Mouse (Mus musculus): Measurements from ENCODE around the gene Smyd2. TPM values are rescaled to one million over a fixed set of nuclear protein-coding genes. Genes with fewer than 3 reads are reported as not detected.

Gene Smyd2
- total RNA-seq, 2 experiments from 2014 or later: 166 to 180 TPM

GRCm38 (mm10) chr1:189879212-189879611 lies 43.0 kb downstream of the Smyd2 start:
- intact Hi-C loops (cut with DNase I): no loop called here

GRCm38 (mm10) chr1:189876162-189876561 lies 46.0 kb downstream of the Smyd2 start:
- DNase-seq: peak; percentile 64 to 74
- intact Hi-C loops (cut with DNase I): no loop called here

More at GRCm38 (mm10) chr1:189879212-189879611, 43.0 kb downstream of the Smyd2 start:
- peak; percentile 31 to 39 for DNase-seq

- intact Hi-C loops (cut with DNase I): no loop called here
- DNase-seq: no peak
Observed at GRCm38 (mm10) chr1:189875439-189875861, 46.7 kb downstream of the Smyd2 start.

DNA sequence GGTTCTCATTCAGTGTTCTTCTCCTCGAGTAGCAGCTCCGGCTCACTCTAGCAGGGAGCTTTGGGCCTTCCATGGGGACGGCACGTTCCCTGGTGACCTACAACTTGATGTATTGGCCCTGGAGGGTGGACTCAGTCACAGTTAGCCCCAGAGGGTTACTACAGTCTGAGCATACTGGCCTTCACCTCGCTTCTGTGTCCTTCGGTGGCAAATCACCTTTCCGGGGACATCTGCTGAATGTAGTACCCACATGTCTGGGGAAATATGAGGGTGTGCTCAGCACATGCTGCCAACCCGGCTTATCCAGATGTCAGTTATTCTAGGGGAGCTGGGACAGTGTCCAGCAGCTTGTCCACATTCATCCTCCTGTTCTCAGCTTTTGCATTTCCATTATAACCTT lies 48.6 kb downstream of the Smyd2 start:
- intact Hi-C loops (cut with DNase I): no loop called here
- peak; percentile 58 to 64 for DNase-seq

GRCm38 (mm10) chr1:189872050-189872449 lies 50.1 kb downstream of the Smyd2 start:
- intact Hi-C loops (cut with DNase I): no loop called here
- no peak for DNase-seq

DNA sequence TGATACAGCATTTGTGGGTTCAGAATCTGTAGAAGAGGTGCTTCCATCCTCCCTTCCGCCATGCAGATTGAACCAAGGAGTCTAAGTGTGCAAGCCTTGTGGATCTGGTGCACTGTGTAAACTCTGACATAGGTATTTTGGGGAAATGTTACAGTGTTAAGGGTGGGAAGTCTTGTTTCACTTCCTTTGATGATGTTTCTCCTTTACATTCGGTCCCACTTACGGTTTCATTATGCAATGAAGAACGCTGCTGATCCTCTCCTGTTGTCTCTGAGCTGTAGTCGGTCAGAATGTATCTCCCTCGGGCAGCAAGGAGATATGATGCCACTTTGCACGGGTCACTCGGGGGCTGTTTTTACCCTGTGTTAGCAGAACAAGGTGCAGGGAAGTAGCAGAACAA lies 50.5 kb downstream of the Smyd2 start:
- DNase-seq: no peak
- intact Hi-C loops (cut with DNase I): no loop called here

- DNase-seq: no peak
- intact Hi-C loops (cut with DNase I): no loop called here
Observed at GRCm38 (mm10) chr1:189870539-189870938, 51.6 kb downstream of the Smyd2 start.

- intact Hi-C loops (cut with DNase I): loop anchor here (5.0 kb wide), 1 partner anchor 52 kb away; no protein-coding TSS in a partner anchor
- DNase-seq: peak in 1 of 2 experiments; percentile 51
Observed at GRCm38 (mm10) chr1:189869651-189870270, 52.4 kb downstream of the Smyd2 start.

DNA sequence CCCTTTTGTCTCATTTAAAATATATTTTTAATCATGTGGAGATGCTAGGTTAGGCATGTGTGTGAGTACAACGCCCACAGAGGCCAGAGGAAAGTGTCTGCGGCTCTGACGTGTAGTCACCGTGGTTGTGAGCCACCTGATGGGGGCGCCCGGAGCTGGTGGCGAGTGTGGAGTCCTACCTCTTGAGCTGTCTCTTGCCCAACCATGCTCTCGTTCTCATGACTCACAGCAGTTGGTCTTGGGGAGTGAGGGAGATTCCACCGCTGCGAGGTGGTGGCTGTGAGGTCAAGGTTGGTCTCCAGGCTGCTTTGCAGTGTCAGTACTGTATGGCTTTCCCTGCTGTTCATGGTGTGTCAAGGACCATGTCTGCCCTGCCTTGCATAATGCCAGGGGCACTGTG lies 54.1 kb downstream of the Smyd2 start:
- intact Hi-C loops (cut with DNase I): loop anchor here (5.0 kb wide), 1 partner anchor 51 kb away; no protein-coding TSS in a partner anchor
- peak in 1 of 2 experiments; percentile 40 for DNase-seq

GRCm38 (mm10) chr1:189867497-189867896 lies 54.7 kb downstream of the Smyd2 start:
- intact Hi-C loops (cut with DNase I): loop anchor here (5.0 kb wide), 1 partner anchor 50 kb away; no protein-coding TSS in a partner anchor

DNA sequence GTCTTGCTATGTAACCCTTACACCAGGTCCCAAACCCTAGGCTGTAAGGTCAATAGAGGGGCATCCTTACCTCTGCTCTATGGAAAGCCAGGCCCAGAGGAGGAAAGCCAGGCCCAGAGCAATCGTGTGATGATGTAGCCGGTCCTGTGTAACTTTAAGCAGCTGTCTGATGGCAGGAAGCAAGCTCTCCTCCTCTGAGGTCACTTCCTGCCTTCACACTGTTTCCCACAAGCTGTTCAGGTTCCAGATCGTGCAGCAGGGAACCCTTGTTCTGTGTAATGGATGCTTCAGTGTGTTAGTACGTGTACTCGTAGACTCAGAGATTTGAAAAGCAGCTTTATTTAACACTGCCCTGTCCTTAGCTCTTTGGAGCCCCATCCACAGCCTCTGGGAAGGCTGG lies 55.1 kb downstream of the Smyd2 start:
- intact Hi-C loops (cut with DNase I): loop anchor here (5.0 kb wide), 1 partner anchor 50 kb away; no protein-coding TSS in a partner anchor
- DNase-seq: peak; percentile 58 to 67

More at GRCm38 (mm10) chr1:189867497-189867896, 54.7 kb downstream of the Smyd2 start:
- DNase-seq: peak; percentile 78 to 83

DNA sequence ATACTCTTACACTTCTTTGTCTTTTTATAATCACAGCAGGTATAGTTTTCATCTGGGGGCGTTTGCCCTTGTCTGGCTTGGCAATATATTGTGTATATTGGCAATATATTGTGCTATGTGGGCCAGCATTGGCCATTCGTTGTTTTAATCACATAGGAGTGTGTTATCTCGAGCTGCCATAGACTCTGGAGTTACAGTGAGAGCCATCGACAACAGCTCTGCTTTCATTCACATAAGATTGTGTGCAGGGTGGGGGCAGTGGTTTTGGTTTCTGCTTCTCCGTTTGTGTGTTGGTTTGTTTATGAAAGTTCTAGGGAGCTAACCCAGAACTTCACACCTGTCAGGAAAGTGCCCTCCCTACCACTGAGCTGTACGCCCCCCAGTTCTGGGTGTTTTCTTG lies 55.5 kb downstream of the Smyd2 start:
- DNase-seq: no peak
- intact Hi-C loops (cut with DNase I): loop anchor here (5.0 kb wide), 1 partner anchor 49 kb away; no protein-coding TSS in a partner anchor

GRCm38 (mm10) chr1:189864846-189865560 lies 57.2 kb downstream of the Smyd2 start:
- DNase-seq: peak in 1 of 2 experiments; percentile 50
- intact Hi-C loops (cut with DNase I): loop anchor here (5.0 kb wide), 1 partner anchor 48 kb away; no protein-coding TSS in a partner anchor

GRCm38 (mm10) chr1:189864301-189864700 lies 57.9 kb downstream of the Smyd2 start:
- no peak for DNase-seq
- intact Hi-C loops (cut with DNase I): no loop called here

DNA sequence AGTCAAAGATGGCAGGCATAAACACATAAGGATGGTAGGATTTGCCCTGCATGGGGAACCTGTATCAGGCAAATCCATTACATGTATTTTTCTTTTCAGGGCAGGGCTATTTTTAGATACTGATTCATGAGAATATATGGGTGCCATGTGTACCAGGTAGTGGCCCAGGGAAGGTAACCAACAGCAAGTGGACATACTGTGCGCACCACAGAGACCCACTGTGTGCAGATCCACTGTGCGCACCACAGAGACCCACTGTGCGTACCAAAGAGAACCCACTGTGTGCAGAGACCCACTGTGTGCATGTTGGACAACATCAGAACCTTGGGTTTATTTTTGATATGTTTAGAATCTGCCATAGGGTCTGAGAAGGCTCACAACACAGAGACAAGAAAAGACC lies 58.4 kb downstream of the Smyd2 start:
- intact Hi-C loops (cut with DNase I): no loop called here
- no peak for DNase-seq

DNA sequence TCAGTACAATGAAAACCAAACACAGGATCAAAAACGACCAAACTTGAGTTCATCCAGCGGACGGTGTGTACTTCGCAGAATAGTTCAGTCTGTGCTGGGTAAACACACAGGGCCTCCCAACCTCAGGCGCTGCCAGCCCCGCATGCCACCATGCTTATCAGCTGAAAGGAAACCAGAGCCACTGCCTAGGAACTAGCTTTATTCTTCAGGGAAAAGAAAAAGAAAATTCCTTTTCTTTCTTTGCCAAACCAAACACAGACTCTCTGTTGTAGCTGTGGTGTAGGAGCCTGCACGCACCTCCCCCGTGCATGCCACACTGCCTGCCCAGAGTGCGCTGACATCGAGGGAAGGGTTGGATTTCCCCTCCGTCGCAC lies 61.2 kb downstream of the Smyd2 start:
- no peak for DNase-seq
- intact Hi-C loops (cut with DNase I): no loop called here

DNA sequence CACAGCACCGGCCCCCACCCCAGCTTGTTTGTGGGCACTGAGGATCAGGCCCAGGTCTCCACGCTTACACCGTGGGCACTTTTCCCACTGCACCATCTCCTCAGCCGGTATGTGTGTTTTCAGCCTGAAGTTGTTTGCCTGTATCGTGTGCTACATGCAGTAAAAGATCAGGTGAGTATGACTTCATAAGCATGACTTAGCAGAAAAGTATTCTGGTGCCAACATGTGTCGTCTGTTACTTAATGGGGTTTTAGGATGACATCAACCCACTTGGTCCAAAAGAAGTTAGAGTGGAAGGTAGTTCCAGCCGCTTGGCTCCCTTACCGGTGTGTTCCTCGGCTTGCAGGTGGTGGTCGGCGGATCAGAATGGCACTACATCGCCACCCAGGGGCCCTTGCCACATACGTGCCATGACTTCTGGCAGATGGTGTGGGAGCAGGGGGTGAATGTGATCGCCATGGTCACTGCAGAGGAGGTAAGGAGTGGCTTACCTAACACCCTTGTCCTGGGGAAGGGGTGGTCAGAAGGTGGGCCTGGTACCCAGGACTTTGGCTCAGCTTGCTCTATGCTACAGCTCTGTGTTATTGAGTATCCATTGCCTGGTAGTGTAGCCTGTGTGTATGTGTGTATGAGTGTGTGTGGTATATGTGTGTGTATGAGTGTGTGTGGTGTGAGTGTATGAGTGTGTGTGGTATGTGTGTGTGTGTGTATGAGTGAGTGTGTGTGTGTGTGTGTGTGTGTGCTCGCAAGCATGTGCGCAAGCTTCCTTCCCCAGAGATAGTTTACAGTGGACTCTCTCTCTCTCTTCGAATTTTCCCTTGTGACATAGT lies 61.8 kb downstream of the Smyd2 start:
- DNase-seq: peak in 1 of 2 experiments; percentile 40

DNA sequence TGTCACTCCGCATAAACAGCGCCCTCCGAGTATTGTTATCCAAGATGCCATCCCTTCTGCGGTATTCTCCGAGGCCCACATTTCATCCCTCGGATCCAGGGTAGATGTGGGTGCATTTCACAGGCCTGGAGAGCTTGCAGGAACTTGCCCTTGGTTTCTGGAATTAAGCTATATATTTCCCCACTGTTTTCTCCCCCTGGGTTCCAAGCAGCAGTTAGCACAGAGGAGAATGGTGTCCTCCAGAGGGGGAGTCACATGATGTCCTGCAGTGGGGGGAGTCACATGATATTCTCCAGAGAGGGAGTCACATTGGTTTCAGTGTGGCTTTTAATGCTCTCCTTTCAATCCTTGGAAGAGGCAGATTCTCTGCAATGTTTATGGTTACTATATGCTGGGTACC lies 63.8 kb downstream of the Smyd2 start:
- intact Hi-C loops (cut with DNase I): no loop called here
- DNase-seq: no peak

More for the DNA sequence above, 61.8 kb downstream of the Smyd2 start:
- intact Hi-C loops (cut with DNase I): no loop called here

- intact Hi-C loops (cut with DNase I): no loop called here
- no peak for DNase-seq
Observed at GRCm38 (mm10) chr1:189855739-189856138, 66.4 kb downstream of the Smyd2 start.

DNA sequence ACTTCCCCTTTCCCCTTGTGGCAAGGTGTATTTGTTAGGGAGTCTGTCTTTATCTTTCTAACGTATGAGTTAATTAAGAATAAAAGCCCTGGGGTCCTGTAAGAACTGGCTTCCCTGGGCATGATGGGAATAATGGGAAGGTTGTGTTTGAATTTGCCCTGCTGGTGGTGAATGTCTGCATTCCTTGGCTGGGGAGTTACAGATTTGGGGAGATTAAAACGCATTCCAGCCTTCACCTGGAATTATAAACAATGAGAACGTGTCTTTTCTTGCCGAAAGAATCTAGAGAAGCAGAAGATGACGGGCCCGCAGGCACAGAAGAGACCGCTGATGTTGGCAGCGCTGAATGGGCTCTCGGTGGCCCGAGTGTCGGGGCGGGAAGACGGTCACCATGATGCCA lies 67.5 kb downstream of the Smyd2 start:
- DNase-seq: no peak
- intact Hi-C loops (cut with DNase I): no loop called here

GRCm38 (mm10) chr1:189852456-189852855 lies 69.7 kb downstream of the Smyd2 start:
- DNase-seq: peak; percentile 23 to 33
- intact Hi-C loops (cut with DNase I): no loop called here
